Mouse (Mus musculus): ENCODE measurements around the gene Ubtd1.

DNA sequence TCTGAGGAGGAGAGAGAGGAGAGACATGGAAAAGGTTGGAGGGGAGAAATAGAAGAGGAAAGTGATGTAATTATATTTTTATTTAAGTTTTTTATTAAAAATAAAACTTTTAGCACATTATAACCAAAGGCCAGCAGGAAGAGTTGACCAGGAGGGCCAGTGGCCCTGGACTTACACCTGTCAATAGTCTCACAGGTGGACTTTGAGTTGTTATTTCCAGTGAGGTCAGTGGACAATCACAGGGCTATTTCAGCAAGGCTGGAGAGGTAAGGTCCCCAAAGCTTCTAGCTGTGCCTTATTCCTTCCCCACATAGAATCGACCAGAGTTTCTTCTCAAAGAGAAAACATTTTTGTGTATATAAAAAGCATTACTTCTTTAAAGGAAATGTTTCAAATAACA lies 68.7 kb downstream of the Ubtd1 start:
- no peak for TF ChIP-seq POLR2A (IDR thresholded peaks at IDR 0.05; ENCODE audit: low read depth, low read length)
- TF ChIP-seq CTCF (IDR thresholded peaks at IDR 0.05; ENCODE audit: extremely low read depth, insufficient read length, insufficient replicate concordance, low read depth, low read length): no peak

All from small intestine, adult 2 months (tissue).